In the genomic region with DNA sequence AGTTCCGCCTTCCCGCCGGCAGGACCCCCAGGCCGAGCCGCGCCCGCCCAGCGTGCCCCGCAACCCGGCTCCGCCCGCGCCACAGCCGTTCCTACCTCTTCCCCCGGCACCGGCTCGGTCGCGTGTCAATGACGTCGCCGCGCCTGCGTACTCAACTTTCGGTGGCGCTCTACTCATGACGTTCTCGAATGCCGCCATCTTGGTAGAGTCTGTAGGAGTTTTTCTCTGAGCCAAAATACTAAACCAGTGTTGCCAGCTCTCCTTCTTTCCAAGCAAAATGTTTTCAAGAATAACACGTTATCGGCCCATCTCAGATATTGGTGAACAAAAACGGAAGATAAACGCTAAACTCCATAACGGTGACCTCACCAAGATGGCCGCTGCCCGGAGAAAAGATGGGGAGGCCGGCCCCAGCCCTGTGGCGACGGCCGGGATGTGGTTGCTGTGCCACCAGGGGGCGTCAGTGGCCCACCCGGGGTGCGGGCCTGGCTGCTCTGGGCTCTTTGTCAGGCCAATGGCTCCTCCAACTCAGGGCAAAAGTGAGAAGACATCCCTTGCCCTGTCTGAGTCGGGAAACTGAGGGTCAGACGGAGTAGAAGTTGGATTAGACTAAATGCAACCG, we compare ENCODE assay signal across 7 mouse cellular contexts. TPM values are rescaled to one million over a fixed set of nuclear protein-coding genes. Genes with fewer than 3 reads are reported as not detected.
DNase-seq lines count a peak whose midpoint lies in the region; ATAC-seq lines count a peak whose summit lies in the region.

A gene (minus strand): TSS at position 572 of the 622 bp plus-strand sequence.

- peak within 1 kb of the TSS; percentile 70 for H3K27ac ChIP-seq in embryonic facial prominence, embryonic 11.5 days (replicated peaks; ENCODE audit: low read depth, low read length)
- H3K27ac ChIP-seq in limb, embryonic 11.5 days (replicated peaks; ENCODE audit: low read depth, low read length): peak within 1 kb of the TSS; percentile 56; the same call in 1 of the 2 replicates
- H3K27ac ChIP-seq in midbrain, embryonic 14.5 days (replicated peaks; ENCODE audit: low read depth, low read length): peak within 1 kb of the TSS; percentile 90

- no peaks in the 10 kb centered on the region for H3K36me3 ChIP-seq in embryonic facial prominence, embryonic 11.5 days (replicated peaks; ENCODE audit: control insufficient read depth, insufficient read depth, low read depth, low read length)
- H3K36me3 ChIP-seq in limb, embryonic 11.5 days (ENCODE audit: control insufficient read depth, insufficient read depth, low read length): no peaks in the 10 kb centered on the region; the same call in 1 of the 2 replicates
- H3K36me3 ChIP-seq in midbrain, embryonic 14.5 days (ENCODE audit: control insufficient read depth, insufficient read depth, low read length): peaks cover 2% of the 10 kb centered on the region

- H3K9ac ChIP-seq in embryonic facial prominence, embryonic 11.5 days (replicated peaks; ENCODE audit: low read length): peak within 1 kb of the TSS; percentile 82
- peak within 1 kb of the TSS; percentile 67 for H3K9ac ChIP-seq in limb, embryonic 11.5 days (ENCODE audit: low read length)
- peak within 1 kb of the TSS; percentile 63 for H3K9ac ChIP-seq in midbrain, embryonic 14.5 days (replicated peaks; ENCODE audit: low read length)

- DNase-seq in adrenal gland, postnatal 14 days: peak; percentile 98
- peak; percentile 95 for DNase-seq in embryonic facial prominence, embryonic 11.5 days (ENCODE audit: low spot score)
- DNase-seq in heart, adult 11 months: peak; percentile 99
- DNase-seq in kidney, adult 18-20 months: peak; percentile 97
- DNase-seq in limb, embryonic 11.5 days (ENCODE audit: low spot score): peak; percentile 97
- DNase-seq in midbrain, embryonic 14.5 days: peak; percentile 97
- peak; percentile 90 to 95 for DNase-seq in spleen, adult 18-20 months

- ATAC-seq in embryonic facial prominence, embryonic 11.5 days (replicated peaks; ENCODE audit: insufficient number of reproducible peaks, low FRiP score, low TSS enrichment, low read depth): peak; percentile 86
- ATAC-seq in limb, embryonic 11.5 days (ENCODE audit: insufficient number of reproducible peaks, low FRiP score, low TSS enrichment, low read depth): peak; percentile 86
- ATAC-seq in midbrain, embryonic 14.5 days (ENCODE audit: low FRiP score, low TSS enrichment): peak; percentile 90

- peaks cover 4% of the 10 kb centered on the region; the same call in 1 of the 2 replicates for H3K4me1 ChIP-seq in embryonic facial prominence, embryonic 11.5 days (ENCODE audit: control insufficient read depth, insufficient read depth, low read length)
- H3K4me1 ChIP-seq in limb, embryonic 11.5 days (ENCODE audit: control insufficient read depth, insufficient read depth, low read length): peaks cover 10% of the 10 kb centered on the region
- H3K4me1 ChIP-seq in midbrain, embryonic 14.5 days (ENCODE audit: control insufficient read depth, insufficient read depth, low read length): peaks cover 15% of the 10 kb centered on the region

- H3K4me3 ChIP-seq in embryonic facial prominence, embryonic 11.5 days (ENCODE audit: low read depth, low read length): peak within 1 kb of the TSS; percentile 86
- H3K4me3 ChIP-seq in limb, embryonic 11.5 days (ENCODE audit: low read depth, low read length): peak within 1 kb of the TSS; percentile 83
- peak within 1 kb of the TSS; percentile 74 for H3K4me3 ChIP-seq in midbrain, embryonic 14.5 days (replicated peaks; ENCODE audit: low read depth, low read length)

- WGBS in embryonic facial prominence, embryonic 11.5 days: 2% methylated on average over 46 of the region's 46 CpGs
- under 1% methylated on average over 46 of the region's 46 CpGs for WGBS in limb, embryonic 11.5 days
- under 1% methylated on average over 45 of the region's 46 CpGs for WGBS in midbrain, embryonic 14.5 days

- H3K27me3 ChIP-seq in embryonic facial prominence, embryonic 11.5 days (ENCODE audit: control insufficient read depth, insufficient read depth, low read length): no peaks in the 10 kb centered on the region
- no peaks in the 10 kb centered on the region for H3K27me3 ChIP-seq in limb, embryonic 11.5 days (ENCODE audit: control insufficient read depth, insufficient read depth, low read length)
- H3K27me3 ChIP-seq in midbrain, embryonic 14.5 days (ENCODE audit: control insufficient read depth, insufficient read depth, low read length): no peaks in the 10 kb centered on the region

- no peaks in the 10 kb centered on the region for H3K9me3 ChIP-seq in embryonic facial prominence, embryonic 11.5 days (replicated peaks; ENCODE audit: control insufficient read depth, low read length)
- no peaks in the 10 kb centered on the region for H3K9me3 ChIP-seq in limb, embryonic 11.5 days (ENCODE audit: control insufficient read depth, low read length)
- H3K9me3 ChIP-seq in midbrain, embryonic 14.5 days (ENCODE audit: control insufficient read depth, low read length): no peaks in the 10 kb centered on the region

- H3K4me2 ChIP-seq in embryonic facial prominence, embryonic 11.5 days (ENCODE audit: low read depth, low read length): peak within 1 kb of the TSS; percentile 84
- H3K4me2 ChIP-seq in limb, embryonic 11.5 days (ENCODE audit: low read depth, severe bottlenecking): peak within 1 kb of the TSS; percentile 75
- H3K4me2 ChIP-seq in midbrain, embryonic 14.5 days (ENCODE audit: low read length): peak within 1 kb of the TSS; percentile 80

RNA-seq across cellular contexts. Expression of the gene that starts here (rescaled TPM):
- 52.2 and 52.9 TPM in 2 replicates for total RNA-seq in adrenal gland, postnatal 14 days (2021)
- polyA plus RNA-seq in embryonic facial prominence, embryonic 11.5 days (2014; fragmentation: Nextera tagmentation; extraction: Ambion mirVana): 149 and 150 TPM in 2 replicates
- 154 and 161 TPM in 2 replicates for polyA plus RNA-seq in limb, embryonic 11.5 days (2014; fragmentation: Nextera tagmentation; extraction: Ambion mirVana)
- 149 and 178 TPM in 2 replicates for polyA plus RNA-seq in midbrain, embryonic 14.5 days (2014; fragmentation: Nextera tagmentation; extraction: Ambion mirVana)

Comparison
In these comparisons a context has a peak if more than half of its experiments do, and no peak if none do; other contexts are left out.
1. Peak in every context shown above with its lines: DNase-seq, ATAC-seq, H3K4me3 ChIP-seq and H3K27ac ChIP-seq.